Mouse (Mus musculus) bone marrow, adult 2 months (tissue): ENCODE data around the gene Zswim4.

Source experiments
- CTCF ChIP-seq: fragments of 200-500 bp; IDR thresholded peaks from 2 replicates; pipeline ENCODE4 v1.5.1; 2011; ENCODE audit warnings: low read length, control low read depth; ENCODE audit not compliant: control insufficient read depth, insufficient read depth
- POLR2A ChIP-seq: fragments of 200-500 bp; IDR thresholded peaks from 2 replicates; pipeline ENCODE4 v1.6.1; 2011; ENCODE audit warnings: low read depth, mild to moderate bottlenecking, control low read depth, low read length, borderline replicate concordance; ENCODE audit not compliant: control insufficient read depth

DNA sequence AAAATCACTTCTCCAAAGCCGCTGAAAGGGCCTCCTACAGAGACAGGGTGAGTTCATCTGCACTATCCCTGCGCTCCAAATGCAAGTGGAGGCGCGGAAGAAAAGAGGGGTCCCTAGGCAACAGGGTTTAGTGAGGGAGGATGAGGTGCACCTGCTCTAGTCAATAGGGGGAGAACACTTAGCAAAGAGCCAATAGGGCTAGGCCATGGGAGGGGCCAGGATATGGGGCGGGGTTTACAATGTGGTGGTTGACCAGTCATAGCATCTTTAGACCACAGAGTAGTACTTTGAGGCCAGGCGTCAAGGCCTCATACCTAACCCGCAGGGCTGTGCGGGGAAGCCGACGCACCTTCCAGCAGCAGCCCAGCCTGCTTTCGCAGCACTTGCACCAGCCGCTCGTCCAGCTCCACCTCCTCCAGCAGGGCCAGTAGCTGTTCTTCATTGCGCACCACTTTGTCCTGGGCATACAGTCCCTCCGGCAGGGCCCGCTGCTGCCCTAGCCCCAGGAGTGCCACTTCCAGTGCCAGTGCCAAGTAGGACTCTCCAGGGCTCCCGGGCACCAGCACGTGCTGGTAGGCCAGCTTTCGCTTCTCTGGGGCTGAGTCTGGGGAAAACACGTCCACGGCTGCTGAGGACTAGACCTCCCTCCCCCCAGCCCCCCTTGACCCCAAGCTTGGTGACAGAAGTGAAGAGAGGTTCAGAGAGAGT is 13.4 kb downstream of the Zswim4 start:
- TF ChIP-seq CTCF, result no peak
- no peak for TF ChIP-seq POLR2A
